Mouse (Mus musculus) adrenal gland, adult 8-10 months (tissue): ENCODE measurements at regions not wholly inside any gene's neighbourhood (a gene's known extent, or its start where the extent isn't known, plus 50 kb on each side); places are given as distances from the start of the nearest gene placed in this dataset.

Source experiments
- DNase-seq: peaks from one replicate; pipeline ENCODE4 v3.0.0; 2022

GRCm38 (mm10) chr3:15118634-15119356 lies 213.3 kb downstream of the Gm9733 start:
- no peak for DNase-seq

DNA sequence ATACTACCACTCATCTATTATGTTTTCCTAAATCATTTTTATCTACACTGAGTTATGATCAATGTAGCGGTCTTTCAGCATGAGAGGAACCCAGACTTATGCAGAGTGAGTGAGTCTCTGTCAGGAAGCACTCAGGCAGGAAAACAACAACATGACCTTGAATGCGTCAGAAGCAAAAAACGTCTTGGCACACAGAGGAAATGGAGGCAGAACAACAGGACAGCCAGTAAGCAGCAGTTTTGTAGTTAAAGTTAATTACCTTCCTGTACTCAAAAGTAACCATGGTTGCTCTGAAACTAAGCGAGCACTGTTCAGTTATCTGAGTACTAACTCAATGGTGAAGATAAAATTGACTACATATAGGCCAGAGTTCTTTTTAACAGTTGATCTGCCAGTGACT lies 205.4 kb downstream of the Gm9733 start:
- peak; percentile 5 for DNase-seq

GRCm38 (mm10) chr3:15128370-15128769 lies 203.7 kb downstream of the Gm9733 start:
- DNase-seq: no peak

DNA sequence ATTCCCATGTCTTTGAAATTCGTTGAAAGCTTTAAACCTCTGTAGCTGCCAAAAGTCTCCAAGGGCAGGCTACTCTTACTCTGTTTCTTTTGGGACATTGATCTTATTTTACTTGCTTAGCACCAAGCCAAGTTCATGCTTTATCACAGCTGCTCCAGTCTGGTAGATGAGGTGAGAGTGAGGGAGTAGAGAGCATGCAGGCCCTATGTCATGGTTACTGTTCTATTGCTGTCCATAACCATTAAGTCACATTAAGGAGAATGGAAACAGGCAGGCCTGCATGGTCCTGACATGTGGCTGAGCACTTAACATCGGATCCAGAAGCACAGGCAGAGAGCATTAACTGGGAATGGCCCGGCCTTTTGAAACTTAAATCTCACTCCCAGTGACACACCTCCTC lies 203.1 kb downstream of the Gm9733 start:
- DNase-seq: no peak

GRCm38 (mm10) chr3:15129729-15130369 lies 202.3 kb downstream of the Gm9733 start:
- no peak for DNase-seq

DNA sequence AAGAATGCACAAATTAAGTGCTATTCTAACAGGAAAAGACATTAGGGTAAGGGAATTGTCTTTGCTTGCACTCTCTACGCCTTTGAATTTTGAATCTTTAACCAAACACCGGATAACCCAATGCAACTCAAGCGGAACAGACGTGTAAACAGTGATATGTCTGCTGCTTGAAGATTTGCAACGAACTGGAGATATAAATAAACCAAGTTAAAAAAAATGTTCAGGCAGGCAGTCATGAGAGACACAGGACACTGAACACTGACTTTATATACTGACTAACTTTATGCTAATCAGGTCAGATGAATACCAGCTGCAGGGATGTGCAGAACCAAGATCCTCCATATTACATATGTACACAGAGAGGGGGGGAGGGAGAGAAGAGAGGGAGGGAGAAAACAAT lies 200.0 kb downstream of the Gm9733 start:
- DNase-seq: no peak

GRCm38 (mm10) chr3:15139550-15139949 lies 192.6 kb downstream of the Gm9733 start:
- DNase-seq: no peak

DNA sequence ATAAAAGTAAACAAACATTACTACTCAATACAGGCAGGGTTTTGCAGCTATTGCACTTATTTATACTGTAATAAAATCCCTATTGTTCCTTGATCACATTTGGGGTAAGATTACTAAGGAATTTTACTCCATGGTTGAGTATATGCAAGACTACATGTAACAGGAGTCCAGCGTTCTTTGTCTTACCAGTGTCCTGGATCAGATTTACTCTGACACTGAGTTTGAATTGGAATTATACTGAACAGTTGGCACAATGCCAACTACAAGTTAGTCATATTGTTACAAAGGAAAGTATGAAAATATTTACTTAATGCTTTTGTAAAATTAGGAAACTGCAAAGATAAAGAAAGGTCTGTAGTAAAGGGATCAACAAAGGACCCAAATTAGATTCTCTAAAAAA lies 178.4 kb downstream of the Gm9733 start:
- no peak for DNase-seq

DNA sequence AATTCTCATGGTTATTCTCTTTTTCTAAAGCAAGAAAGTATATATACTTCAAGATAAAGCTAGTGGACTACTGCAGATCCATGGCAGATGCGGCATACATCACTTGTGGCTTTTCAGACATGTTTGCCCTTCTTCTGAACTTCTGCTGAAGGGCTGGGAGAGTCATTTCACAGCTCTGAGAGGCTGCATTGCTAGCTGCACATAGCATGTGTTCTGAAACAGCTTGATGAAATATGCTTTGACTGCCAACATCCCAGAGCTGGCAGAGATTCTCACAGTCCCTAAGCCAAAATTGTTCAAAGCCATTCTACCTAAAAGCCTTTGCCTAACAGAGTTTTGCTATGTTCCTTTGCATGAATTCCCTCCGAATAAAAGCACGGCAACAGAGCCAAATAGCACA lies 177.9 kb downstream of the Gm9733 start:
- peak; percentile 25 for DNase-seq

- DNase-seq: no peak
These were observed 175.4 kb downstream of the Gm9733 start for GRCm38 (mm10) chr3:15156681-15157080.

DNA sequence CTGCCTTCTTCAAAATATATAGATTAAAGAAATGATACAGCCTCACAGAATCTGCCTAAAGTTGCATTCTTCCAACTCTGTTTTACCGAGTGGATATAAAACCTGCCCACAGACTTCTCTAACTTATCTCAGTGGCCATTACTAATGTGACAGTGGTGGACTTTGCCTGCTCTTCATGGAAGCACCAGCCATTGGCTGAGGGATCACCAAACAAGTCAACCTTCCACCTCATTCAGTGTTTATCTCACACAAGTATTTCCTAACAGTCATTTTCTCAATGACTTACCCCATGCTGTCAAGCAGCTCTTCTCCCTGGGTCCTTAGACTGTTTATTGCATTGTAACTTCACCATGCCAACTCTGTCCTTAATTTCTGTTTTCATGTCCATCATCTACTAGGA lies 174.3 kb downstream of the Gm9733 start:
- DNase-seq: no peak

DNA sequence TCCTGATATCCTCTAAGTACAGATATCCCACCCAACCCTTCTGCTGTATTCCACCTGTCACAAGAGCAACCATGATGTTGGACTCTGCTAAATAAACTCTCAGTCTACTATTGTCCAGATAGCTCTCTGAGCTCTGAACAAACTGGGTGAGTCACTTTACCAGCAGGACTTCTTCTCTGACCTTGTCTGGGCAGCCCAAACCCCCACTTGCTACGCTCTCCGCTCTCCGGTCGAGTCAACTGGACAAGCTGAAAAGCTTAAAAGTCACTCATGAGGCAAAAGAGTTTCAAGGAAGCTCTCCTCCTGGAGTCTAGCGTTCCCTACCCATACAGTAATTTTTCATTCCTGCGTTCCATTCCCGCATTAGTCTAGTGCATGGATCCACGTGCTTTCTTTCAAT lies 173.2 kb downstream of the Gm9733 start:
- DNase-seq: peak; percentile 62

- DNase-seq: no peak
These were observed 172.0 kb downstream of the Gm9733 start for GRCm38 (mm10) chr3:15159965-15160714.

- DNase-seq: no peak
These were observed 156.3 kb downstream of the Gm9733 start for GRCm38 (mm10) chr3:15175811-15176210.

DNA sequence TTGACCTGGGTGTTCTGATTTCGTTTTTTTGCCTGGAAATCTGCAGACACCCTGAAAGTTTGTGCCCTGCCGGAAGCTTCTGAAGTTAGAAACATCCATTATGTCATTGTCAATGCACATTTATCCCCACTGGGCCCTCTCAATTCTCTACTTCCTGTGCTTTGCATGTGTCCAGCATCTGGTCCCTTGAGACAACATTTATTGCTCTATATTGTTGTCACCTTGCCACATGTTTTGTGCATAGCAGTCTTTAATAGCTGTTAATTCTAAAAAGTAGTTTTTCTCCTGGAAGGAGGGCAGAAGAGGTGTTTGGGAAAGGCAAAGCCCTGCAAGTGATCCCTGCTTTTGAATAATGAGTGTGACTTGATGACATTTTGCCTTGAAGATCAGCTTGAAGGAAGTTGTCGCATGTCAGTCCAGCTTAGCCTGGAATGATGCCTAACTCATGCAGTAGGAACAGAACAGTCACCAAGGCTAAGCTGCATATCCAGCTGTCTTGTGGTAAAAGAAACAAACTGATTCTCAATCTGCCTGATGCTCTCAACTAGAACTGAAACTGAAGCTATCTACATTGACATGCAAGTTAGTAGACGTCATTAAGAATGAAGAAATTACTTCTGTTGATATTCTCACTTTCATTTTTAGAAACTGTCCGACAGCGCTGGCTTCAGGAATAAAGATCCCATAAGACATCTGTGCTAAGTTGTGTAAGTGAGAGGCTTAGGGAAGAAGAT lies 152.9 kb downstream of the Gm9733 start:
- no peak for DNase-seq

- no peak for DNase-seq
These were observed 151.0 kb downstream of the Gm9733 start for GRCm38 (mm10) chr3:15181111-15181510.

DNA sequence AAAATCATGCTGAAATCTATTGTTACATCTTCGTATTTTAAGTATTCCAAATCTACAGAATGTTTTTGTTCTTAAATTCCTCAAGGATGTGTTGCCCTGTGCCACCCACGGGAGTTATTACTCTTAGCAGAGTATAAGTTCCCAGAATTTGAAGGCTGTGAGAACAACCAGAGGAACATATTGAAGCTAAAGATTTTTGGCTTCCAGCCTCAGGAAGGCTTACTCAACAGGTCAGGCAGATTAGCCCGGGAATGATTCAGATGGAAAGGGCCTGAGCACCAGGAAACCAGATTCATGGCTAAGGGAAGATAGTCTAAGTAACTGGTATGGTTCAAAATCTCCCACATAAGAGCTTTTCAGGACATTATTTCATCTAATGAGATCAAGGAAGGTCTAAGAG lies 145.4 kb downstream of the Gm9733 start:
- no peak for DNase-seq

DNA sequence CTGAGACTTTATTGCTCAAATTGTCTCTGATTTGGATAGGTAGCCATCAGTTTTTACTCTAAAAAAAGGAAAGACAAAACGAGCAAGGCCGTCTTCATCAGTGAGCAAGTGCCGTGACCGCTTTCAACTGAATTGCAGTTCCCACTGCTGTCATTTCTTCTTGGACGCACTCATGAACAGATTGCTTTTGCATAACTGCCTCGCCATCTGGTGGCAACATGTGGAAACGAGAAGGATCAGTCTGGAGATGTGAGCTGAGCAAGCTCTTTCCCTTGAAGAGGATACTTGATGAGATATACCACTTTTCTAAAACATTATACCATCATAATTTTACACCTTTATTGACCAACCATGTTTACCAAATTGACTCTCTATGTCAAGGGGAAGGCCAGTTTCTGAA lies 137.7 kb downstream of the Gm9733 start:
- peak; percentile 53 for DNase-seq

GRCm38 (mm10) chr3:15196101-15196500 lies 136.0 kb downstream of the Gm9733 start:
- no peak for DNase-seq

GRCm38 (mm10) chr3:15198086-15198485 lies 134.0 kb downstream of the Gm9733 start:
- DNase-seq: no peak

- DNase-seq: no peak
These were observed 131.8 kb downstream of the Gm9733 start for GRCm38 (mm10) chr3:15200309-15200708.

GRCm38 (mm10) chr3:15200990-15201389 lies 131.1 kb downstream of the Gm9733 start:
- DNase-seq: no peak

DNA sequence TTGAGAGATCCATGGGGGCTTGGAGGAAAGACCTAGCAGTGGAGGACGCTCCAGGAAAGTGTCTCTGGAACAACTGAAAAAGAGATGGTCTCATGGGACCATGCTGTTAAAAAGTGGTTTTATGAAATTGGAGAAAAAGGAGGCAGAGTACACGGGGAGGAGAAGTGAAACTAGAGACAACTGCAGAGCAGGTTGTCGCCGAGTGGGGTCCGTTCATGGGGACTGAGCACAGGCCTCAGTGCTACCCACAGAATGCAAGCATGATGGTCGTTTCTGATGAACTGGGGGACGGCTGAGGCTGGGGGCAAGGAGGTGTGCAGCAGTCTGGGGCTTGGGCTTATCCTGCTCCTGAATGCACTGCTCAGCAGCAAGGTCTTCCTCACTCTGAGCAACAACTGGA lies 129.3 kb downstream of the Gm9733 start:
- DNase-seq: no peak
